Mouse (Mus musculus) gastrocnemius, postnatal 10 days (tissue): Measurements from ENCODE around the gene Gm49368. TPM values are rescaled to one million over a fixed set of nuclear protein-coding genes. Genes with fewer than 3 reads are reported as not detected.
"Not testable (repeated sequence)": the region's sequence is repeated elsewhere in the genome, so short reads cannot be mapped to it uniquely, and the experiment has no call there.

Source experiments
- DNase-seq: peaks from one replicate; pipeline ENCODE4 v3.0.0; 2021; ENCODE audit warnings: mixed read lengths
- long read RNA-seq, 2 experiments: library from polyadenylated mRNA; stranded (forward); transcript quantifications; one replicate each; pipeline ENCODE4 v2.0.0; 2021
- total RNA-seq, 2 experiments: library from RNA; stranded (reverse); gene quantifications; 2 replicates each; pipeline ENCODE4 v1.2.3; 2021

The Gm49368 gene
- not detected for total RNA-seq
- long read RNA-seq, experiment 1, partial matches to known transcripts = 1 of 1 reads
- long read RNA-seq, experiment 1, other reads (novel, unspliced or antisense) = 0 of 1 reads
- long read RNA-seq, experiment 2 = 0 reads

GRCm38 (mm10) chr7:128062456-128062855, at the start of gene Gm49368, which contains the start of gene Itgam:
Gene Gm49368, plus strand, starts transcription at chr7:128062683.
Gene Itgam, plus strand, starts transcription at chr7:128062640.
- DNase-seq = no peak

GRCm38 (mm10) chr7:128013116-128013515, 49.4 kb upstream of the Gm49368 start:
- DNase-seq = no peak

- DNase-seq = not testable (repeated sequence)
Observed at GRCm38 (mm10) chr7:128016134-128016533, 46.3 kb upstream of the Gm49368 start.

- no peak for DNase-seq
Observed at GRCm38 (mm10) chr7:128016650-128017049, 45.8 kb upstream of the Gm49368 start.

- DNase-seq = no peak
Observed at GRCm38 (mm10) chr7:128018275-128018674, 44.2 kb upstream of the Gm49368 start.

GRCm38 (mm10) chr7:128019187-128019586, 43.3 kb upstream of the Gm49368 start:
- no peak for DNase-seq

- no peak for DNase-seq
Observed at GRCm38 (mm10) chr7:128022974-128023373, 39.5 kb upstream of the Gm49368 start.

GRCm38 (mm10) chr7:128023565-128023964, 38.9 kb upstream of the Gm49368 start:
- DNase-seq = no peak

- no peak for DNase-seq
Observed at GRCm38 (mm10) chr7:128024364-128024763, 38.1 kb upstream of the Gm49368 start.

- no peak for DNase-seq
Observed at GRCm38 (mm10) chr7:128024932-128025331, 37.6 kb upstream of the Gm49368 start.

GRCm38 (mm10) chr7:128025381-128025780, 37.1 kb upstream of the Gm49368 start:
- no peak for DNase-seq

GRCm38 (mm10) chr7:128031403-128031976, 31.0 kb upstream of the Gm49368 start:
- no peak for DNase-seq

- DNase-seq = no peak
Observed at GRCm38 (mm10) chr7:128032290-128032988, 30.0 kb upstream of the Gm49368 start.

- DNase-seq = no peak
Observed at GRCm38 (mm10) chr7:128032989-128033293, 29.5 kb upstream of the Gm49368 start.

GRCm38 (mm10) chr7:128033616-128034015, 28.9 kb upstream of the Gm49368 start:
- no peak for DNase-seq

GRCm38 (mm10) chr7:128042161-128042820, 20.2 kb upstream of the Gm49368 start:
- not testable (repeated sequence) for DNase-seq

GRCm38 (mm10) chr7:128044142-128044785, 18.2 kb upstream of the Gm49368 start:
- peak; percentile 25 for DNase-seq

GRCm38 (mm10) chr7:128045640-128046039, 16.8 kb upstream of the Gm49368 start:
- DNase-seq = no peak

GRCm38 (mm10) chr7:128048819-128049218, 13.7 kb upstream of the Gm49368 start:
- DNase-seq = no peak

GRCm38 (mm10) chr7:128049254-128049653, 13.2 kb upstream of the Gm49368 start:
- DNase-seq = no peak

- no peak for DNase-seq
Observed at GRCm38 (mm10) chr7:128050739-128051138, 11.7 kb upstream of the Gm49368 start.

- DNase-seq = no peak
Observed at GRCm38 (mm10) chr7:128053061-128053460, 9.4 kb upstream of the Gm49368 start.

- no peak for DNase-seq
Observed at GRCm38 (mm10) chr7:128056917-128057444, 5.5 kb upstream of the Gm49368 start.
